Mouse (Mus musculus) E14TG2a.4 (cell line): ENCODE data around the gene Plpp1.

ENCODE experiments used
- H3K27me3 ChIP-seq: 2 replicates; pipeline ENCODE4 v1.6.1; 2014; ENCODE audit warnings: low read length, control low read depth; ENCODE audit not compliant: insufficient read depth
- H3K36me3 ChIP-seq: 2 replicates; pipeline ENCODE4 v1.6.1; 2014; ENCODE audit warnings: low read length, control low read depth; ENCODE audit not compliant: insufficient read depth
- H3K4me1 ChIP-seq: replicated peaks from 2 replicates; pipeline ENCODE4 v1.6.1; 2014; ENCODE audit warnings: low read depth, low read length, control low read depth
- H3K4me3 ChIP-seq: replicated peaks from 2 replicates; pipeline ENCODE4 v1.5.1; 2014; ENCODE audit warnings: mild to moderate bottlenecking, low read length
- H3K9me3 ChIP-seq: 2 replicates; pipeline ENCODE4 v1.6.1; 2014; ENCODE audit warnings: low read length, control low read depth
- CTCF ChIP-seq: conservative IDR thresholded peaks from 2 replicates; pipeline ENCODE4 v1.5.1; 2014; ENCODE audit warnings: low read length
- NANOG ChIP-seq: IDR thresholded peaks from 2 replicates; pipeline ENCODE4 v1.6.1; 2014; ENCODE audit warnings: borderline replicate concordance, low read length, mixed read lengths
- POU5F1 ChIP-seq: IDR thresholded peaks from 2 replicates; pipeline ENCODE4 v1.6.1; 2014; ENCODE audit warnings: low read length, borderline replicate concordance

The Plpp1 gene

DNA sequence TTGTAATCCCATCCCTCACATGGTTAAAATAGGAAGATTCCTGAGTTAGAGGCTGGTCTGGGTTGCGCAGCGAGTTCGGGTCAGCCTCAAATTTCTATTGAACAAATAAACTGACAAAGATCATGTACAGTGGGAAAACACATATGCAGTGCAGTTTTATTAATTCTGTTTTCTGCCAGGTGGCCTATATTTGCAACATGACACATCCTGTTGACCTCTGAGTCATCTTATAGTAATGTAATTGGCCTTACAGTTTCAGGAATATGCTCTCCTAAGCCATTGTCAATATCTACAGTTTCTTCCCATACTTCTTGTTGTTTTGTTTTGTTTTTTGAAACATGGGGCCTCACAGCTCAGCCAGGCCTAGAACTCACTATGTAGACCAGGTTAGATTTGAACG lies 3.1 kb downstream of the Plpp1 start:
- no peaks in the 10 kb centered on the region for H3K9me3 ChIP-seq
- TF ChIP-seq CTCF (no peak), POU5F1 (no peak), NANOG (no peak)
- H3K4me3 ChIP-seq = no peak overlapping the region
- H3K4me1 ChIP-seq = peaks cover 32% of the 10 kb centered on the region
- H3K27me3 ChIP-seq = no peaks in the 10 kb centered on the region
- peaks cover 37% of the 10 kb centered on the region for H3K36me3 ChIP-seq

GRCm38 (mm10) chr13:112805529-112805928 lies 4.9 kb downstream of the Plpp1 start:
- no peak for TF ChIP-seq NANOG
- no peak for TF ChIP-seq POU5F1
- no peak for TF ChIP-seq CTCF
- Histone ChIP-seq H3K4me3 (no peak overlapping the region), H3K4me1 (peaks cover 21% of the 10 kb centered on the region), H3K9me3 (no peaks in the 10 kb centered on the region), H3K36me3 (peaks cover 46% of the 10 kb centered on the region), H3K27me3 (no peaks in the 10 kb centered on the region)

GRCm38 (mm10) chr13:112807936-112808667 lies 7.5 kb downstream of the Plpp1 start:
- TF ChIP-seq NANOG (no peak), POU5F1 (no peak), CTCF (no peak)
- H3K27me3 ChIP-seq = no peaks in the 10 kb centered on the region
- peaks cover 24% of the 10 kb centered on the region for H3K4me1 ChIP-seq
- H3K9me3 ChIP-seq = no peaks in the 10 kb centered on the region
- peaks cover 58% of the 10 kb centered on the region for H3K36me3 ChIP-seq
- H3K4me3 ChIP-seq = no peak overlapping the region

GRCm38 (mm10) chr13:112809504-112810247 lies 9.1 kb downstream of the Plpp1 start:
- H3K9me3 ChIP-seq = no peaks in the 10 kb centered on the region
- TF ChIP-seq POU5F1 = no peak
- TF ChIP-seq NANOG = no peak
- no peak for TF ChIP-seq CTCF
- H3K4me3 ChIP-seq = no peak overlapping the region
- no peaks in the 10 kb centered on the region for H3K27me3 ChIP-seq
- H3K36me3 ChIP-seq = peaks cover 57% of the 10 kb centered on the region
- peaks cover 15% of the 10 kb centered on the region; the same call in 1 of the 2 replicates for H3K4me1 ChIP-seq

GRCm38 (mm10) chr13:112810248-112810645 lies 9.7 kb downstream of the Plpp1 start:
- no peaks in the 10 kb centered on the region for H3K9me3 ChIP-seq
- no peaks in the 10 kb centered on the region for H3K27me3 ChIP-seq
- H3K4me1 ChIP-seq = peaks cover 15% of the 10 kb centered on the region; the same call in 1 of the 2 replicates
- peaks cover 59% of the 10 kb centered on the region for H3K36me3 ChIP-seq
- no peak for TF ChIP-seq CTCF
- no peak for TF ChIP-seq POU5F1
- no peak for TF ChIP-seq NANOG
- H3K4me3 ChIP-seq = no peak overlapping the region

DNA sequence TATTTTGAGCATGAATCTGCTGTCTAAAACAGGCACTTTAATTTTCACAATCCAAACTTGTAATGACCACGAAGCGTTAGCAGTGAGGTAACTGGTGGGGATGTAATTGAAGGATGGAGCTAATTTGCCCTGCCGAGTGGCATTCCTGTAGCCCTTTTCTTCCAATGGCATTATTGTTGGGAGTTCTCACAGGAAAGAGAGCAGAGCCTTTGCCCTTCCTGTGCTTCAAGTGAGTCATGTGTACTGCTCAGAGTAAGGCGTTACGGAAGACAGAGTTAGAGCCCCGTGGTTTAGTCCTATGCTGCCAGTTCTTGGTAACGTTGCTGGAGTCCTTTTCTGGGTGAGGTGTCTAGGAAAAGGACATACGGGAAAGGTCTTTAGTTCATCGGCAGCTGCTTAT lies 10.2 kb downstream of the Plpp1 start:
- H3K36me3 ChIP-seq = peaks cover 56% of the 10 kb centered on the region
- H3K27me3 ChIP-seq = no peaks in the 10 kb centered on the region
- no peaks in the 10 kb centered on the region for H3K9me3 ChIP-seq
- H3K4me1 ChIP-seq = peaks cover 15% of the 10 kb centered on the region; the same call in 1 of the 2 replicates
- TF ChIP-seq CTCF = no peak
- TF ChIP-seq POU5F1 = no peak
- TF ChIP-seq NANOG = no peak
- no peak overlapping the region for H3K4me3 ChIP-seq

DNA sequence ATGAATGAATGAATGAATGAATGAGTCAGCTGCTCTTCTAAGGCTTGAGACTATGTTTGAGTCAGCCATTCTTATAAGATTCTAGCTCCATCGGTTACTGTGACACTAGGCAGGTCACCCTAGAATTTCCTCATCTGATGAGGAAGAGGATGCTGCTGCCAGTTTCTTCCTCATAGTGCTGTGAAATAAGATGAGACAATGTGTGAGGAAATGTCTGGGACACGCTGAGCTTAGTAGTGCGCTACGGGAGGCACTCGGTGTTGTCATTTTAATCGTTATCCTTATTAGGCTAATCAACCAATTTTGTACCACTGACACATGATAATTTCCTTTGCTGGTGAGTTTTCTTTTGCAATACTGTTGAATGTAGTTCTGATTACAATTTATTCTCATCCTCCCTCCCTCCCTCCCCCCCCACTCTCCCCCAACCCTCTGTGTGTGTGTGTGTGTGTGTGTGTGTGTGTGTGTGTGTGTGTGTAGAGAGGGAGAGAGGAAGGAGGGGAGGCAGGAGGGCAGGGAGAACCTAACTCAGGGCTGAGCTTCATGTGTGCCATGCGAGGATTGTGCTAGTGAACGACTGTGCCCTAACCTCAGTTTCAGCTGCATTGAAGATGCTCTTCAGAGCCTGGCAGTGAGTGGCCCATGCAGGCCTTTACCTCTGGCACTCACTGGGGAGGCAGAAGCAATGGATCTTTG lies 11.3 kb downstream of the Plpp1 start:
- Histone ChIP-seq H3K9me3 (no peaks in the 10 kb centered on the region), H3K4me1 (peaks cover 15% of the 10 kb centered on the region; the same call in 1 of the 2 replicates), H3K36me3 (peaks cover 49% of the 10 kb centered on the region), H3K27me3 (no peaks in the 10 kb centered on the region), H3K4me3 (no peak overlapping the region)
- TF ChIP-seq CTCF (no peak), NANOG (no peak), POU5F1 (no peak)

- Histone ChIP-seq H3K4me1 (peaks cover 10% of the 10 kb centered on the region; the same call in 1 of the 2 replicates), H3K9me3 (no peaks in the 10 kb centered on the region), H3K36me3 (peaks cover 25% of the 10 kb centered on the region), H3K4me3 (no peak overlapping the region), H3K27me3 (no peaks in the 10 kb centered on the region)
- no peak for TF ChIP-seq POU5F1
- no peak for TF ChIP-seq NANOG
- TF ChIP-seq CTCF = no peak
Observed at GRCm38 (mm10) chr13:112815996-112816395, 15.4 kb downstream of the Plpp1 start.
